Mouse (Mus musculus): Measurements from ENCODE around the gene Nup153. TPM values are rescaled to one million over a fixed set of nuclear protein-coding genes. Genes with fewer than 3 reads are reported as not detected.

The Nup153 gene
- polyA plus RNA-seq, 1 experiment from 2014 or later, result 23.6 TPM

DNA sequence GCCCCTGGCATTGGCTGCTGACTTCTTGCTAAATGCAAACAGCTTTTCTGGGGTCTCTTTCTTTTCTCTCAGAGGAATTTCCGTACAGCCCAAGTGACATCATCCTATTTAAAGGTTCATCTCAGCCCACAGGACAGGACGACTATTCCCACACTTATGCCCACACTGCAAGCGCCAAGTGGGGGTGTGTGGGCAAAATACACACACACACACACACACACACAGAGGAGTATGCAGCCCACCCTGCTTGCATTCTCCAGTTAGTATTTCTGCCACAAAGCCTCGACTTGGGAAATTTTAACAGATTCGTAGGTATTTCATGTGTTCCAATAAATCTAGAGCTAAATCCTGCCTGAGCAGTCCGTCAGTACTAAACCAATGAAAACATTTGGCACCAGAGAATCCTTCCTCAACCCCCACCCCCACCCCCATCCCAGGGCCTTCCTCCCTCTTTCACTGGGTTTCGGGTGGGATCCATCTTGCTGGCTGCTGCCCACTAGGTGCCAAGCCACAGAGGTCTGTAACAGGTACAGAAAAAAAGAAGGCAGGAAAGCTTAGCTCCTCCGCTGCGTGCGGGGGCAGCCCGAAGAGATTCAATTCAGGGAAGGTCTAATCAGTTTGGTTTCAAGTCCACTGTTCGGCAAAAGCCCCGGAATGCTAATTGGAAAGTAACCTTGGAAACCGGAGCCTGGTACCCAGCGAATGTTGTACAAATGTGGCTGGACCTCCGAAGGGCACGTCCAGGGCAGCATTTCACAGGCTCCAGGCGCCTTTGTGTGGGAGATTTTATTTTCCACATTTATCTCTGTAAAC is 94.2 kb downstream of the Nup153 start:
- 0 out of 2 replicates have a peak overlapping the region, but pooled peaks have one; percentile 49 for H3K9ac ChIP-seq
- 19% methylated on average over 18 of the region's 18 CpGs for WGBS
- H3K27me3 ChIP-seq, result no peaks in the 10 kb centered on the region
- H3K4me2 ChIP-seq, result peak overlapping the region; percentile 53
- H3K4me3 ChIP-seq, result peak overlapping the region; percentile 25; the same call in 1 of the 2 replicates
- ATAC-seq (ENCODE audit: insufficient number of reproducible peaks, insufficient read depth, low FRiP score, low TSS enrichment, low read depth), result no peak
- peaks cover 15% of the 10 kb centered on the region for H3K4me1 ChIP-seq
- no peak overlapping the region for H3K27ac ChIP-seq
- H3K9me3 ChIP-seq, result no peaks in the 10 kb centered on the region
- H3K36me3 ChIP-seq, result no peaks in the 10 kb centered on the region

DNA sequence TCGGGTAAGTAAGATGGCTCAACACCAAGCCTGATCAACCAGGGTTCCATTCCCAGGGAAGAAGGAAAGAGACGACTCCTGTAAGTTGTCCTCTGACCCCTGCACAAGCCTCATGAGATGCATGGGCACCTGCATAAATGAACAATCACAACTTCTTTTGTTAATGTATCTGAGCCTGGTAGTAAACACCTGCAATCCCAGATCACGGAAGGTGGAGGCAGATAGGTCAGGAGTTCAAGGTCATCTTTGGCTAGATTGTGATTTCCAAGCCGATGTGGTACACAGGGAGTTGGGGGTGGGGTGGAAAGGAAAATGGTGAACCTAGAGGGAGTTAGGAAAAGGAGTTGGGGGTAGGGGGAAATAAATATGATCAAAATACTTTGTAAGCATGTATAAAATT is 94.9 kb downstream of the Nup153 start:
- Histone ChIP-seq H3K9ac (no peak overlapping the region), H3K4me2 (no peak overlapping the region), H3K27ac (no peak overlapping the region), H3K36me3 (no peaks in the 10 kb centered on the region), H3K27me3 (no peaks in the 10 kb centered on the region), H3K9me3 (no peaks in the 10 kb centered on the region), H3K4me3 (no peak overlapping the region), H3K4me1 (peaks cover 15% of the 10 kb centered on the region)
- 54% methylated on average over 4 of the region's 4 CpGs for WGBS
- ATAC-seq (ENCODE audit: insufficient number of reproducible peaks, insufficient read depth, low FRiP score, low TSS enrichment, low read depth), result no peak

Other genes with a start within 250 kb of the Nup153 start
- gene Cap2, start 226.1 kb downstream of the Nup153 start, polyA plus RNA-seq (2015; fragmentation: Nextera tagmentation; extraction: Ambion mirVana), result 5.5 and 7.5 TPM in 2 replicates
- gene Fam8a1, start 58.4 kb downstream of the Nup153 start, polyA plus RNA-seq (2015; fragmentation: Nextera tagmentation; extraction: Ambion mirVana), result 12.0 and 12.6 TPM in 2 replicates
- 14.5 and 23.7 TPM in 2 replicates for gene Kif13a, start 201.9 kb upstream of the Nup153 start, polyA plus RNA-seq (2015; fragmentation: Nextera tagmentation; extraction: Ambion mirVana)

Measured in embryonic facial prominence, embryonic 13.5 days (tissue).